Mouse (Mus musculus): ENCODE results near the gene Golt1b. TPM values are rescaled to one million over a fixed set of nuclear protein-coding genes. Genes with fewer than 3 reads are reported as not detected.

Gene Golt1b
- total and polyA plus RNA-seq, 3 experiments = 45.3 to 54.7 TPM; not detected in 1

GRCm38 (mm10) chr6:142424976-142425375 lies 38.0 kb downstream of the Golt1b start:
- TF ChIP-seq ELF1 (IDR thresholded peaks at IDR 0.05; ENCODE audit: low read depth, low read length) (no peak), SMC3 (IDR thresholded peaks at IDR 0.05; ENCODE audit: low read depth, low read length) (no peak), MXI1 (IDR thresholded peaks at IDR 0.05; ENCODE audit: low read depth, low read length) (no peak), MYB (IDR thresholded peaks at IDR 0.05; ENCODE audit: low read depth, low read length) (no peak), TBP (IDR thresholded peaks at IDR 0.05; ENCODE audit: low read depth, low read length) (no peak)
- no peak for DNase-seq (ENCODE audit: low read depth, low spot score)
- H3K9ac ChIP-seq (ENCODE audit: control insufficient read depth, low read depth, low read length, poor library complexity, severe bottlenecking) = no peak overlapping the region
- no peaks in the 10 kb centered on the region for H3K36me3 ChIP-seq (ENCODE audit: control insufficient read depth in 1 of 2, insufficient read depth in 2 of 2, low read length in 2 of 2)
- no peak overlapping the region for H3K27ac ChIP-seq (ENCODE audit: control insufficient read depth, low read depth, low read length)
- H3K4me3 ChIP-seq (ENCODE audit: control insufficient read depth in 1 of 2, insufficient read depth in 1 of 2, low read depth in 2 of 2, low read length in 2 of 2) = no peak overlapping the region
- no peaks in the 10 kb centered on the region for H3K27me3 ChIP-seq (ENCODE audit: control insufficient read depth in 1 of 2, insufficient read depth in 2 of 2, low read length in 2 of 2)
- H3K79me2 ChIP-seq (ENCODE audit: control insufficient read depth, insufficient read depth, low read length, poor library complexity) = no peaks in the 10 kb centered on the region
- no peaks in the 10 kb centered on the region for H3K9me3 ChIP-seq (replicated peaks; ENCODE audit: insufficient read depth, low read length)
- H3K4me1 ChIP-seq (ENCODE audit: control insufficient read depth in 1 of 2, insufficient read depth in 2 of 2, low read length in 2 of 2) = no peaks in the 10 kb centered on the region

- H3K27me3 ChIP-seq (ENCODE audit: control insufficient read depth in 1 of 2, insufficient read depth in 2 of 2, low read length in 2 of 2) = no peaks in the 10 kb centered on the region
- H3K36me3 ChIP-seq (ENCODE audit: control insufficient read depth in 1 of 2, insufficient read depth in 2 of 2, low read length in 2 of 2) = no peaks in the 10 kb centered on the region
- H3K9ac ChIP-seq (ENCODE audit: control insufficient read depth, low read depth, low read length, poor library complexity, severe bottlenecking) = no peak overlapping the region
- no peak for TF ChIP-seq JUND (IDR thresholded peaks at IDR 0.05; ENCODE audit: low read depth, low read length)
- no peak for TF ChIP-seq SIN3A (IDR thresholded peaks at IDR 0.05; ENCODE audit: low read length)
- TF ChIP-seq TAL1 (IDR thresholded peaks at IDR 0.05; ENCODE audit: low read length) = no peak
- no peak for TF ChIP-seq MYC (IDR thresholded peaks at IDR 0.05; ENCODE audit: low read depth, low read length)
- no peak for TF ChIP-seq CTCF (IDR thresholded peaks at IDR 0.05 in 2 of 3, conservative IDR thresholded peaks at IDR 0.05 in 1 of 3; ENCODE audit: control insufficient read depth in 1 of 3, insufficient read depth in 1 of 3, low read depth in 2 of 3, low read length in 3 of 3, poor library complexity in 1 of 3, severe bottlenecking in 1 of 3)
- no peak for TF ChIP-seq ZNF384 (IDR thresholded peaks at IDR 0.05; ENCODE audit: low read depth, low read length)
- no peak for TF ChIP-seq MYB (IDR thresholded peaks at IDR 0.05; ENCODE audit: low read depth, low read length)
- TF ChIP-seq MXI1 (IDR thresholded peaks at IDR 0.05; ENCODE audit: low read depth, low read length) = no peak
- no peak for TF ChIP-seq BHLHE40 (IDR thresholded peaks at IDR 0.05; ENCODE audit: borderline replicate concordance, low read depth, low read length)
- TF ChIP-seq MAX (IDR thresholded peaks at IDR 0.05; ENCODE audit: low read length) = no peak
- no peak for TF ChIP-seq UBTF (IDR thresholded peaks at IDR 0.05; ENCODE audit: borderline replicate concordance, insufficient read depth, low read depth, low read length)
- TF ChIP-seq ZKSCAN1 (IDR thresholded peaks at IDR 0.05; ENCODE audit: low read depth, low read length) = no peak
- no peak for TF ChIP-seq MAZ (IDR thresholded peaks at IDR 0.05; ENCODE audit: low read depth, low read length)
- no peak for TF ChIP-seq TCF12 (IDR thresholded peaks at IDR 0.05; ENCODE audit: low read depth, low read length)
- no peak for TF ChIP-seq MAFK (IDR thresholded peaks at IDR 0.05; ENCODE audit: borderline replicate concordance, low read depth, low read length)
- TF ChIP-seq CHD2 (IDR thresholded peaks at IDR 0.05; ENCODE audit: low read length) = no peak
- H3K79me2 ChIP-seq (ENCODE audit: control insufficient read depth, insufficient read depth, low read length, poor library complexity) = no peaks in the 10 kb centered on the region
- no peaks in the 10 kb centered on the region for H3K4me1 ChIP-seq (ENCODE audit: control insufficient read depth in 1 of 2, insufficient read depth in 2 of 2, low read length in 2 of 2)
- H3K4me3 ChIP-seq (ENCODE audit: control insufficient read depth in 1 of 2, insufficient read depth in 1 of 2, low read depth in 2 of 2, low read length in 2 of 2) = no peak overlapping the region
- DNase-seq (ENCODE audit: low read depth, low spot score) = no peak
- H3K27ac ChIP-seq (ENCODE audit: control insufficient read depth, low read depth, low read length) = no peak overlapping the region
- H3K9me3 ChIP-seq (replicated peaks; ENCODE audit: insufficient read depth, low read length) = no peaks in the 10 kb centered on the region
Measured at GRCm38 (mm10) chr6:142429072-142429471, 42.1 kb downstream of the Golt1b start.
